Mouse (Mus musculus): ENCODE results near the gene Ap1b1.

Gene Ap1b1

GRCm38 (mm10) chr11:4984799-4985198 is 1.8 kb upstream of the Ap1b1 start:
- DNase-seq (ENCODE audit: low read depth, low spot score): no peak

GRCm38 (mm10) chr11:4987487-4987852 is 846 bp downstream of the Ap1b1 start:
- no peak for DNase-seq (ENCODE audit: low read depth, low spot score)

- peak; percentile 32 for DNase-seq (ENCODE audit: low read depth, low spot score)
Measured at GRCm38 (mm10) chr11:4989187-4989586, 2.6 kb downstream of the Ap1b1 start.

GRCm38 (mm10) chr11:4992471-4992870 is 5.8 kb downstream of the Ap1b1 start:
- DNase-seq (ENCODE audit: low read depth, low spot score): no peak

GRCm38 (mm10) chr11:4995676-4996075 is 9.1 kb downstream of the Ap1b1 start:
- DNase-seq (ENCODE audit: low read depth, low spot score): no peak

- no peak for DNase-seq (ENCODE audit: low read depth, low spot score)
Measured at GRCm38 (mm10) chr11:4996621-4997199, 10.1 kb downstream of the Ap1b1 start.

GRCm38 (mm10) chr11:4998352-4998751 is 11.7 kb downstream of the Ap1b1 start:
- no peak for DNase-seq (ENCODE audit: low read depth, low spot score)

GRCm38 (mm10) chr11:4998762-4999161 is 12.1 kb downstream of the Ap1b1 start:
- DNase-seq (ENCODE audit: low read depth, low spot score): no peak

- no peak for DNase-seq (ENCODE audit: low read depth, low spot score)
Measured at GRCm38 (mm10) chr11:5000241-5000640, 13.6 kb downstream of the Ap1b1 start.

- no peak for DNase-seq (ENCODE audit: low read depth, low spot score)
Measured at GRCm38 (mm10) chr11:5002826-5003225, 16.2 kb downstream of the Ap1b1 start.

- DNase-seq (ENCODE audit: low read depth, low spot score): no peak
Measured at GRCm38 (mm10) chr11:5005528-5005927, 18.9 kb downstream of the Ap1b1 start.

GRCm38 (mm10) chr11:5007186-5007585 is 20.6 kb downstream of the Ap1b1 start:
- DNase-seq (ENCODE audit: low read depth, low spot score): no peak

GRCm38 (mm10) chr11:5008867-5009266 is 22.2 kb downstream of the Ap1b1 start:
- no peak for DNase-seq (ENCODE audit: low read depth, low spot score)

GRCm38 (mm10) chr11:5009354-5010074 is 22.9 kb downstream of the Ap1b1 start:
- no peak for DNase-seq (ENCODE audit: low read depth, low spot score)

GRCm38 (mm10) chr11:5010205-5010604 is 23.6 kb downstream of the Ap1b1 start:
- DNase-seq (ENCODE audit: low read depth, low spot score): no peak

GRCm38 (mm10) chr11:5011480-5011879 is 24.9 kb downstream of the Ap1b1 start:
- no peak for DNase-seq (ENCODE audit: low read depth, low spot score)

GRCm38 (mm10) chr11:5012213-5012715 is 25.6 kb downstream of the Ap1b1 start:
- peak; percentile 30 for DNase-seq (ENCODE audit: low read depth, low spot score)

GRCm38 (mm10) chr11:5015720-5016119 is 29.1 kb downstream of the Ap1b1 start:
- peak; percentile 68 for DNase-seq (ENCODE audit: low read depth, low spot score)

GRCm38 (mm10) chr11:5016286-5016685 is 29.7 kb downstream of the Ap1b1 start:
- no peak for DNase-seq (ENCODE audit: low read depth, low spot score)

GRCm38 (mm10) chr11:5017506-5017905 is 30.9 kb downstream of the Ap1b1 start:
- no peak for DNase-seq (ENCODE audit: low read depth, low spot score)

- no peak for DNase-seq (ENCODE audit: low read depth, low spot score)
Measured at GRCm38 (mm10) chr11:5025108-5025507, 38.5 kb downstream of the Ap1b1 start.

- DNase-seq (ENCODE audit: low read depth, low spot score): no peak
Measured at GRCm38 (mm10) chr11:5028228-5028627, 41.6 kb downstream of the Ap1b1 start.

- DNase-seq (ENCODE audit: low read depth, low spot score): no peak
Measured at GRCm38 (mm10) chr11:5032706-5033105, 46.1 kb downstream of the Ap1b1 start.

Measured in skeletal muscle tissue, adult 2 months (tissue).